Mouse (Mus musculus): ENCODE results near the gene Setd2.
A peak's percentile ranks its signal among the peaks of the same experiment; 100 is the strongest.

Gene Setd2

DNA sequence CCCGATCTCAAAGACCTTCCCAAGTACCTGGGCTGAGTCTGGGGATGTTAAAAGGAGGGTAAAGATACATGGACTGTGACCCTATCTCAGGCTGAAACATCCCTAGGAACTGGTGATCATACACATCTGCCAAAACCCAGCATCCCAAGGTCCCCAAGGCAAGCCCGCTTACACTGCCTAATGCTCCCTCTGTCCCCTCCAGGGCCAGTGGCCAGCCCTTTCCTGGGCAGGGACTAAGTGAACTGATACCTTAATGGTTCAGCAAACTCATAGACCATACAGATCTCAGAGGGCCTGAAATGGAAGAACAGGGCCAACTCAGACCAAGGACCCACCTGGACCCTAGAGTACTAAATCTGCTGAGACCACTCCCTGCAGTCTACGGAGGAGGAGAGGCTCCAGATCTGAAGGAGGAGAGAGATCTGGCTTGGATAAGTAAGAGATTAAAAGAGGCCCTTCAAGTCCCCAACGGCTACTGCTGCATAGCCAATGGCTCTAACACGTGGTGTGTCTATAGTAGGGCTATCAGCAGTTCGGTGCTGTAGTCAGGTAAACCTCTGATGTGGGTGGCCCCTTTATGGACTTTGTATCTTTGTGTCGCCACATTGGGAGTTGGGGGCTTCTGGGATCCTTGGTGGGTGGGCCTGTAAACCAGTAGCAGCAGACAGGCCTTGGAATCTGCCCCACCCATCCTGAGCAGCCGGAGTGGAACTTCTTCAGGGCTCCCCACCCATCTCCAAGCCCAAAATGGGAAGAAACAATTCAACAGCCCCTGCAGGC is 91.2 kb downstream of the Setd2 start:
- DNase-seq (ENCODE audit: low spot score): no peak

DNA sequence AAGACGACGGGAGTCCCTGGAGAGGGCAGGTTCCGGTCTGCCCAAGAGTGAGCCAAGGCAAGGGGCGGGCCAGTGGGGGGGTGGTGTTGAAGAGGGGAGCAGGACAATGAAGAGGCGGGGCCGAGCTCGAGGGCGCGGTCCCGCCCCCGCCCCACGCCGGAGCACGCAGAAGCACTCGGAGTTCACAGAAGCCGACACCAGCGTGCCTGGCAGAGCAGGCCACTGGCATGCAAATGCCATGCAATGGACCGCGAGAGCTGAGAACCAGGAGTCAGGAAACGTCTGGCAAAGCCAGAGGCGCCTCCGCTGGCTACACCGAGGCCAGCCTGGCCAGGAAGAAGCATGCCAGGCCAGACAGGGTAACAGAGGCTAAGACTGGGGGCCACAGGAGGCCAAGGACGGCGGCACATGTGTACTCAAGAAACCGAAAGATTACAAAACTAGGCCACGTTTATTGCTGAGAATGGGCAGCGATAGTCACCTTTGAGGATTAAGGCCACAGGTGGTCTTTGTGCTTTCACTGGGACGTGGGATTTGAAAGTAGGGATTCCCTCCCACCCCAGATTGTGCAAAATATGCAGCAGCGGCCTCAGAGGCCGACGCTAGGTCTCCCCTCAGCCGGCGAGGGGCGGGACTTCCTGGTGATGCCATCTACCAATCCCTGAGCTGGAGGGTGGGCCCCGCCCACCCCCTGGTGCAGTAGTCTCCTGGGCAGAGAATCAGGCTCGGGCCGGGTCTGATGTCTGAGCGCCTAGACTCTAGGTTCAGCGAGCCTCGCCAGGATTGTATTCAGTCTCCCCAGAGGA is 92.2 kb downstream of the Setd2 start, which contains the start of gene Nradd:
Nradd (minus strand) TSS at position 92 of the 806 bp plus-strand sequence.
- DNase-seq (ENCODE audit: low spot score): peak; percentile 95

DNA sequence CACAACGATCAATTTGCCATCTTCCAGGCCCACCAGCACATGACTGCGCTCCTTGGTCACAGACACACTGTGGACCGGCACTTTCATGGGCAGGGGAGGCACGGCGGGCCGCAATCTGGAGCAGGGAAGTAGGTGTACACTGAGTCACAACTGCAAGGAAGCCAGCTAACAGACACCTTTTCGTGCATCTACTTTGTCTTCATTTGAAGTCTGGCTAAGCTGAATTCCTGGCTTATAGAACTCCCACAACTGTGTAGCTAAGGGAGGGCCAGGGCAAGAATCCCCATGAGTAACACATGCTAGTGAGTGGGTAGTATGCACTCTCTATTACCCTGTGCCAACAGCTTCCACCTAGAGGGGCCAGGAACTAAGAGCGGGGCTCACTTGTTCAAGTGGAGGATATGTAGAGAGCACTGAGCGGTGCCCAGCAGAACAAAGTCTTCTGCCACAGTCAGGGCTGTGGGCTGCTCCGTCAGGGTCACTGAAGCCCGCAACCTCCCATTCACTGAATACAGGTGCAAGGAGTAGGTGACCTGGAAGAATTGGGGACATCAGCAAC is 93.0 kb downstream of the Setd2 start:
- no peak for DNase-seq (ENCODE audit: low spot score)

DNA sequence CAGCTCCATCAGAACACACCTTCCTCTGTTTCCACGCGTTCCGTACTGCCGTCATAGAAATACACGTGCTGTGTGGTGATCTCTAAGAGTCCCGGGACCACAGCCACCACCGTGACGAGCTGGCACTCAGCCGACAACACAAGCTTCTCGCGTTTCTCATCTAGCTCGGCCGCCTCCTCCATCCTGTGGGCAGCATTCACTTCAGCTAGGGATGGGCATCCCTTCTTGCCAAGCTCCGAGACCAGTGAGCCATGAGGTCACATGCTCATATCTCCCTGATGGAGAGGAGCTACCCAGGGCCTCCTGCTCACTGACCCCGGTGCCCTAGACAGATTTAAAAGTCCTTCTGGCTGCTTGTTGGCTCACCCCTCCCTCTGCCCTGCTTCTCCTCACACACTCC is 97.8 kb downstream of the Setd2 start:
- DNase-seq (ENCODE audit: low spot score): no peak

DNA sequence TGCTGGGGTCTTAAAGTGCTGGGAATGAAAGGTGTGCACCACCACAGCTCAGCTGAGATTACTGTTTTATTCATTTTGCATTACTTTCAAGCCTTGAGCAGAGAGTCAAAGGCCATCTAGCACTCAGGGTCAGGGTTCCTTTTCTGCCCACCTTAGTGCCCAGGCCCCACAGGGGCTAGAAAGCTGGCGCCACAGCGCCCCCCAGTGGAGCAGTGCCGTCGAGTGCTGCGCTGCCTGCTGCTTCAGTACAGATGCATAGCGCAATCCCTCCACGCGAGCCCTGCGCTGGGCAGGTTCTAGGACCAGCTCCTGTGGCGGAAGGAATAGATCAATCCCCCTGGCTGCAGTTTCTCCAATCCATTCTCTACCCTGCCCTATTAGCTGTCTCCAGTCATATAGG is 98.8 kb downstream of the Setd2 start:
- peak; percentile 78 for DNase-seq (ENCODE audit: low spot score)

DNA sequence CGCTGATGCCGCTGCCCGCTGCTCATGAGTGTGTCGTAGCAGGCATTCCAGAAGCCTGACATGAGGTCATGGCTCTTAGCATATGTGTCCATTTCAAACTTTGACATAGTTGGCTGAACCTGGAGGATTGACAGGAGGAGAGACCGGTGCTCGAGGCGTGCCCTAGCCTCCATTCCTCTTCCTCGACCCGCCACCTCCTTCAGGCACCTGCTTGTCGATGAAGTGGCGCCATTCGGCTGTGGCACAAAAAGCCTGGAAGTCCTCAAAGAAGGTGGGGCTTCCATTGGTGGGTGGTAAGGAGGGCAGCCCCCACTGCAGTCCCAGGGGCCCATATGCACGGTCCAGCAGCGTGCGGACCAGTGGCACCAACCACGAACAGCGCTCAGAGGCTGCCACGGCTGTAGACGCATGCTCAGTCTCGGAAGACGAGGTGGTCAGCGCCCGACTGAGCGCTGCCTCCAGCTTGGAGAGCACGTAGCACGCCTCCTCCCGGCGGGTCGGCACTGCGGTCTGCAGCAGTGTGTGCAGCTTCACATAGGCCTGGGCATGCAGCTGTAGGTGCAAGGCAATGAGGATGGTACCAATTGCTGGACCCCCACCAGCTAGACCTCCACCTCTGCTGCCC is 99.4 kb downstream of the Setd2 start:
- peak; percentile 80 for DNase-seq (ENCODE audit: low spot score)

DNA sequence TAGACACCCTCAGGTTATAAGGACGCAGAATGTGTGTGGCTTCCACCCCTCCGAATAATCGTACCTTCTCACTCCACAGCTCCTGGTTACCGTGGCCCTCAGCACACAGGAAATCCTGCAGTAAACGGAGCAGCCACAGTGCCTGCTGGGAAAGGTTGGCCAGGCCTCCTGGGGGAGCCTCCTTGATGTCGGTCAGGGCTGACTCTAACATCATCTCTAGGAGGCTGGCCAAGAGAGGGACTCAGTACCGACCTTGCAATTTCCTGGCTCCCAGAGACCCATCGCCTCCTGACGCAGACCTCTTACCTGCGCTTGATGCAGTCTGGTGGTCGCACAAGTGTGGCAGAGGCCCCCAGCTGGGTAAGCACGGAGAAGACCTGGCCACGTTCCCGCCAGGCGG is 100.3 kb downstream of the Setd2 start:
- DNase-seq (ENCODE audit: low spot score): no peak

DNA sequence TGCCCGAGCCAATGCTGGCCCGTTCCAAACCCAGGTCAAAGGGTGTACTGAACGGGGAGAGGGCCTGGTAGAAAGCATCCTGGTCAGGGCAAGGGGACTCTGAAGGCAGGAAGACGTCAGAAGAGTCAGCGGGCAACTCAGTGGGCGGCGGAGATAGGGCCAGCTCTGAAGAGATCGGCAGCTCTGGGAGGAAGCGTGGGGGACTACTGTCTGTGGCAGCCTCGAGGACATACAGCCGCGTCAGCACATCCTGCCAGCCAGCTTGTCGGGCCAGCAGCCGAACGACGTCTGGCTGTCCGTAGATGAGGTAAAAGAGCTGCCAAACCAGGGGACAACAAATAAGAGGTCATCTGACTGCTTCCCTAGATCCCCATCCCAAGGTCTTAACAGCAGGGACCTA is 101.5 kb downstream of the Setd2 start:
- no peak for DNase-seq (ENCODE audit: low spot score)

DNA sequence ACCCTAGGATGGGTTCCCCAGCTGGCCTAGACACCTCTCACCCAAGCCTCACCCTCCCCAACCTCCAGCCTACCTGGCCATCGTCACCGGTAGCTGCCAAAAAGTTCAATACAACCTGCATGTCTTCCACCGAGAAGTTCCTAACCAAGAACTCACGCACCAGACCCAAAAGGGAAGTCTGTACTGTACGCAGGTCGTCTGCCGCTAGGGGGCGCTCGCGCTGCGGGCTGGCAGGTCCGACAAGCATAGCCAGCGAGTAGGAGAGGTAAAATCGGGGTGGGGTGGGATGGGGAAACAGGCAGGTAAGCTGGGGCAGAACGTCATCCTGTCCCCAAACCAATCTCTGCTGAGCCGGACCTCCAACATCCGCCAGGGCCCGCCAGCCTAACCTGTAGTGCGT is 102.8 kb downstream of the Setd2 start:
- peak; percentile 89 for DNase-seq (ENCODE audit: low spot score)

DNA sequence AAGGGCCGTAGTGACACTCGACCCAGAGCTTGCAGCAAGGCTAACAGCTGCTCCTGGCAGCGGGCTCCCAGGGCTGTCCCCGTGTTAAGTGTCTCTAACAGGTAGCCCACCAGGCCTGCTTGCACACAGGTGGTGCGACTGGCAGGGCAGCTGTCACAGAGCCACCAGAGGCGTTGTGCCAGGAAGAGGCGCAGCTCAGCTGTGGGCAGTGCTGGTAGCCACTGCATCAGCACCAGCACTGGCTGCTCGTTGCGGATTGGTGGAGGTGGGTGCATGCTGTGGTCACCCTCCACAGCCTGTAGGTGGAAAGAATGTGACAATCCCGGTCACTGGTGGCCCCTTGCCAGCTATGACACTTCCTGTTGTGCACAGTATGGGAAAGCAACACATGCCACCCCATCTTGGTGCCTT is 106.2 kb downstream of the Setd2 start:
- DNase-seq (ENCODE audit: low spot score): no peak

DNA sequence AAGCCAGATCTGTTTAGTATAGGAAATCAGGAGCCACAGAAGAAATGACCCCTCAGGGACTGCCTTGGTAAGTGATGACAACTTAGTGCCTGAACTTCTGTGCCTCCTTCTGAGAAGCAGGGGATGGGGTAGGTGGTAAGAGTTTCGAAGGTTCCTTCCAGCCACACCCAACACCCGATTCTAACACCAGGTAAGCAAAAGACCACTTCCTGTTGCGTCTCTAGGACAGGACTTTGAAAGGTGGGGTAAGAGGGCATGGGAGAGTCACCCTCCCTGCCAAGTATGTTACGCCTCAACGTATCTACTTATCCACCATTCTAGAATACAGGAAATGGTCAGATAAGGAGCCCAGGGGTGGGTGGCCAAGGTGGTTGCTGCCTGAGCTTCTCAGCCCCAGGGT is 108.6 kb downstream of the Setd2 start:
- DNase-seq (ENCODE audit: low spot score): no peak

DNA sequence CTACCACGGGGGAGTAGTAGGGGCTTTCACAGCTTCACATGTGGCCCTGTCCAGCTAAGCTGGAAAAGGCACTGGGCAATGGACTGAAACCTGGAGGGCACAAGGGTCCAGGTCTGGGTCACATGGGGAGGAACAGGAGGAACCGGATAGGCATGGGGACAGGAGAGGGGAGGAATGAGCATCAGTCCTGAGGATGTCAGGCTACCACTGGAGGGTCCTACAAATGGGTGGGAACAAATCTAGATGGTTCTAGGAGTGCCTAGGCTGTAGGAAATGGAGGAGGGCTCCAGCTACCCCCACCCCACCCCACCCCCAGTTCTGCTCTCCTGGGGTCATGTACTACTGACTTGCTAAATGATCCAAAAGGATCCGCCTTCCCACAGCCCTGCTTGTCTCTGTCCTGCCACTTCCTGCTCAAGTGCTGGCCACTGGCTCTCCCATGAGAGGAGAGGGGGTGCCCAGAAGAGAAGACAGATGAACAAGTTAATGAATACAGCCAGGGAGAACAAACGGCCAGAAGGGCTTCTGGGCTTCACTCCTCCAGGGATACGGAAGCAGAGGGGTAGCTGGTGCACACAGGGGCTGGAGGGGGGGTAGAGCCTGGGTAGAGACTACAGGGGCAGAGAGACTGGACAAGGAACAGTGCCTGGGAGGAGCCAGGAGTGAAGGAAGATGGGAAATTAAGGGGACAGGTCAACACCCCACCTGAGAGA is 110.6 kb downstream of the Setd2 start:
- no peak for DNase-seq (ENCODE audit: low spot score)

DNA sequence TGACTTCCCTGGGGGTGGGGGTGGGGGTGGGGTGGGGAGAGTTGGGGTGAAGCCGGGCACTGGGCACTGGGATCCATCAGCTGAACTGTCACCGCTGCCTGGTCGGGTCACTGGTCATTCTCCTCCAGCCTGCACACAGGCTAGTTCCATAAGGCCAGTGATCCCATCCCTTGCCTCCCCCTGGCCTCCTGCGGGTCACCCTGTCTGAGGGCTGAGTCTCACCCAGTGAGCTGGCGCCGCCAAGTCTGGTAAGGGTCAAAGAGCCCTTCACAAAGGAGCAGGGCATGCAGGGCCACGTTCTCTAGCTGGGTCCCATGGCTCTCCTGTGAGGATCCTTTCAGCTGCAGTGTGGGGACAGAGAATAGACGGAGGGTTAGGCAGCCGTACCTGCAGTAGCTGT is 111.4 kb downstream of the Setd2 start:
- DNase-seq (ENCODE audit: low spot score): no peak

DNA sequence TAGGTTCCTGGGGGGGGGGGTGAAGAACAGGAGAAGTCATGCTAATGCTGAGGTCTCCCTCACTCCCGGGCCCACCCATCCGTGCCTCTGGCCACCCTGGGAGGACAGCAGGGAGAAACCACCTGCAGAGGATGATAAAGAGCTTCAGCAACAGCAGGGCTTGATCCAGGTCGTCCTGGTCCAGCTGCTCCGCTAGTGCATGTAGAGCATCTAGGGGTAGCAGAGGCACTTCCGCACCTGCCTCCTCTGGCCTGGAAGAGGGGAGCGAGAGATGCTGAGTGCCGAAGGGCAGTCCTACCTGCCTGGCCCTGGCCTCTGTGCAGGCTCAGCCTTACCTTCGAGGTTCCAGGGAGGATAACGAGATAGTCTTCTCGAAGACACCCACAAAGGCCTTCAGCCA is 111.9 kb downstream of the Setd2 start:
- DNase-seq (ENCODE audit: low spot score): no peak

DNA sequence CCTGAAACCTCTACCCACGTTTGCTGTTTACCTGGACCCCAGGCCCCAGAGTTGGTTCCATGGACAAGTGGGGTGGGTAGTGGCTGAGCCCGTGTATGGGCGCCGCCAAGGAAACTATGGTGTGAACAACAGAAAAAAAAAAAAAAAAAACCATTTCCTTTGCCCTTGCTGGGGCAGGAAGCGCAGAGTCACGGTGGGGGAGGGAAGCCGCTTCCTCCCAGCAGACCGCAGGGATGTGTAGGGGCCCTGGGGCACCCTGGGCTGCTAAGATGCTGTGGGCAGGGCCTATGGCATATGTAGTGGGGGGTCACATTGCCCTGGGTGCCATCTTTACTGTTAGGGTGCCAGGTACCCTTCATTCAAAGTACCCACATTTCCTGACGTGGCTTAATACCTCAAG is 112.8 kb downstream of the Setd2 start:
- DNase-seq (ENCODE audit: low spot score): no peak

DNA sequence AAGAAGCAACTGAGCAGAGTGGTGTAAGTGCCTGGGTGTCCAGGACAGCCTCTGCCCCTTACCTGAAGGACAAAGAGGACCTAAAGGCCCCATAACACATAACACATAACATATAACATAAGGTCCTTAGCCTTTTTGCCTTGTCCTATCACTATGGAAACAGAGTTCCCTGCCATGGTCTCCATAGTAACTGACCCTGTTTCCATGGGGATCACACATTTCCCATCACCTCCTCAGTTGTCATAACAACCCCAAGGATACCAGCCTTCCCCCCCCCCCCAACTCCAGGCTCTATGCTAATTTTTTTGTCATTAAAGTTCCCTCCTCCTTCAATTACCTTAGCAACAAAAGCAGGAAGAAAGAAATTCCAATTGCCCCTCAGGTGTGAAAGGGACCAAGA is 117.4 kb downstream of the Setd2 start:
- no peak for DNase-seq (ENCODE audit: low spot score)

DNA sequence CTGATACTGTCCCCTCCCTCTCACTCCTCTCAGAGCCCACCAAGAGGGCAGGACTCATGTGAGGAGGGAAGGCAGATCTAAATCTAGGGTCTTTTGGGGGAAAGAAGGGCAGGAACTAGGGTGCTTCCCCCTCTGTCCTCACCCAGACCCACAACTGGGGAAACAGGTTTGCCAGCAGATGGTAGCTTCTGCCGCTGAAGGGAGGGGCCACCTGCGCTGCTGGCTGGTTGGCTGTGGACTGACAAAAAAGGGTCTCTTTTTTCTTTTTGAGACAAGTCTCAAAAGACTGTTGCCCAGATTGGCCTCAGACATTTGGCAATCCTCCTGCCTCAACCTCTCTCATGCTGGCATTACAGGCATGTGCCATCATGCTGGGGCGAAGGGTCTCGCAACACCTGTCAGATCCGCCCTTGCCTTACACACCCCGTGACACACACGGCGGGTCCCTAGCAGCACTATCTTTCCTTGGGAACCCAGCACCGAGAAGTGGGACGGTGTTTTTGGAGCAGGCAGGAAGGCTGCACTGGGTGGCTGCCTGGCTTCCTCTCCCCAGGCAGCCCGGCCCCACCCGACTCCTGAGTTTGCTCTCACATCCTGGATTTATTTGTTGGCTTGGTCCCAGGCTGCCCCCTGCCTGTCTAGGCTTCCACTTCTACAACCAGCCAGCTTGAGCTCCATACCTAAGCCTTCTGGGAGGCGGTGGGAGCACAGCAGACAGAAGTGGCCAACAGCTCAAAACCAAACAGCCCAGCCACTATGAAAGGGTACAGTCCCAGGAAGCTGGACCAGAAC is 119.7 kb downstream of the Setd2 start:
- peak; percentile 52 for DNase-seq (ENCODE audit: low spot score)

DNA sequence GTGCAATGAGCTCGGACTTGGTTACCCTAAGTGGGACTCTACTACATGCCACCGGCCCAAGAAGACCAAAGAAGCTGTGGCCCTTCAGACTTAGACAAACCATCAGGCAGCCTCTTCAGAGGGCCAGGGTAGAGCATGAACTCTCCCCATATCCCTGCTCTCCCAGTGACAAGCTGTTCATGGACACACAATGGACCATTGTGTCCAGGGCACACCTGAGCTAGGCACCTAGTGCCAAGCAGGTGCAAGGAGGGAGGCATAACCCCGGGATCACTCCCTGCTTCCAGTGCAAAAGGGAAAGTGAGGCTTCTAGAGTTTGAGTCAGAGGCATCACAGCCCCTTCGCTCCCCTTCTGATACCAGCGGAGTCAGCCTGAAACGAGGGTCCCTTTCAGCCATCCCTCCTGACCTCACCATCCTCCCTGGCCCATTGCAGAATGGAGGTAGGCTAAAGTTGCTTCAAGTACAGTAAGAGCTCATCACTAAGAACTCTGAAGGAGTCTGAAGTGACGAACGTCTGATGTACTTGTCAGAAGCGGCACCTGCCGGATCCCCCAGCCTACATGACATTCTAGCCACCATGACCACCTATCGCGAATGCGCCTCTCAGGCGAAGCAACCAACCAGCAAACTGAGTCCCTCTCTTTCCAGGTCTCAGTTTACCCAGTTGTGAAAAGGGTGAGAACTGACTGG is 120.7 kb downstream of the Setd2 start:
- no peak for DNase-seq (ENCODE audit: low spot score)

DNA sequence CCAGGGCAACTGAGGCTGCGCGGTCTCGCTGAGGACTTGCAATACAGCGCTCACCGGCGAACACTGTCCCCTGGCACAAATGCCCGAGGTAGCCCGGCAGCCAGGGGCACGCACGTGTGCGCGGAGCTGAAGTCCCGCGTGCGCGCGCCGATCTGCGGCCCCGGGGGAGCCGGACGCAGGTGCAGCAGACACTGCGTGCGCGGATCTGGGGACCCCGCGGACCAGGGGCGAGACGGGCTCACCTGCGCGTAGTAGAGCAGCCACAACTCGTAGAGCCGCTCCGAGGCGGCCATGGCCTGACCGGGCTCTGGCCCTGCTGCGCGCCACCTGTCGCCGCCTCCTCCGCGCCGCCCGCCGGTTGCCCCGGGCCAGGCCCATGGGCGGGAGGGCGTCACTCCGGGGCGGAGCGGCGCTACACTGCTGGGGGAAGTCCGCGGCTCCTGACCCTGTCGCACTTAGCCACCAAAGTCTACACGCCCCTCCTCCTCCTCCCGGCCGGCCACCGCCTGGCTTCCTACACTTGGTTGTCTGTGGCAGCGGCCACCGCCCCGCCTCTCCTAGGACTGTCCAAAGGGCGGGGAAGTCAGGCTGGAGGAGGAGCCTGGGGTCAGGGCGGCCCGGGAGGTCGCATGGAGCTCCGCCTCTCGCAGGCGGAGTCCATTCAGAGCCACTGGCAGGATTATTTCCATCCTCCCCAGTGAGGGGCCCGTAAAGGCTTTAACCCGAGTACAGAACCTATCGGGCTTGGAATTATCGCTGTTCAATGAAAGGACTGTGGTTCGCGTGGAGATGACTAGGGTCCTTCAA is 121.5 kb downstream of the Setd2 start, which contains the start of gene Nbeal2:
Nbeal2 (minus strand) TSS at position 507 of the 807 bp plus-strand sequence.
- DNase-seq (ENCODE audit: low spot score): peak; percentile 97
